27 mouse cellular contexts compared by ENCODE assay signal in the genomic region with DNA sequence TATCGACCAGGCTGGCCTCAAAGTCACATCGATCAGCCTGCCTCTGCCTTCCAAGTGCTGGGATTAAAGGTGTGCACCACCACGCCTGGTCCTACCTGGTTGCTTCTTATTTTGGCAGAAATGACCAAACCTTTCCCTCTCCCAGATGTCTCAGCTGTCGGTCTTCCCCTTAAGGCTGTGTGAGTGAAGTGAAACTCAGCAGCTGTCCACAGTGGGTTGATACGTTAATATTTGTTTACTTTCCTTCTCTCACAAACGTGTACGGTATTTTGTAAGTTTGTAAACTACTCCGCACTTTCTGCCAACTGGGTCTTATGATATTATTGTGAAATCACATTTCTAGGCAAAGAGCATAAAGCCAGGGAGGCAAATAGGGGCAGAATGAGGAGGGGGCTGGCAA. TPM values are rescaled to one million over a fixed set of nuclear protein-coding genes. Genes with fewer than 3 reads are reported as not detected.
DNase-seq lines count a peak whose midpoint lies in the region; TF ChIP-seq lines count a peak whose summit lies in the region.
"Had no signal": no experiment of that assay in that cellular context is flagged by ENCODE, and none has a peak within 500 bp of the region (broad histone marks: within the 10 kb centered on the region; RNA-seq: fewer than 3 reads in every experiment).

No protein-coding gene starts in this region.

- intact Hi-C loops in heart, postnatal 25 days (cut with DNase I): no loop called here

- 0 out of 2 replicates have a peak, but pooled peaks have one; percentile 6 for TF ChIP-seq CTCF in layer of hippocampus, adult 2 months (conservative IDR thresholded peaks at IDR 0.05)
- no peak for TF ChIP-seq CTCF in bone marrow, adult 2 months (IDR thresholded peaks at IDR 0.05; ENCODE audit: control insufficient read depth, insufficient read depth, low read length)

- H3K4me1 ChIP-seq in bone marrow, adult 2 months (ENCODE audit: control insufficient read depth, insufficient read depth, low read length): peaks cover 3% of the 10 kb centered on the region
- H3K4me1 ChIP-seq: embryonic facial prominence, embryonic 12.5 days; embryonic facial prominence, embryonic 15.5 days; hindbrain, embryonic 10.5 days; hindbrain, embryonic 13.5 days had no signal

- no peak overlapping the region for H3K27ac ChIP-seq in layer of hippocampus, adult 2 months
- H3K27ac ChIP-seq in bone marrow, adult 2 months (ENCODE audit: control insufficient read depth, insufficient read depth, low read depth, low read length, poor library complexity): peak overlapping the region; percentile 50; the same call in 1 of the 2 replicates
- H3K27ac ChIP-seq: embryonic facial prominence, embryonic 12.5 days; embryonic facial prominence, embryonic 15.5 days; gastrocnemius, adult 2 months; hindbrain, embryonic 10.5 days; hindbrain, embryonic 13.5 days had no signal

- no peaks in the 10 kb centered on the region for H3K36me3 ChIP-seq in splenic B cell, adult 2 months (ENCODE audit: control insufficient read depth, insufficient read depth, low read length, poor library complexity, severe bottlenecking)
- H3K36me3 ChIP-seq: embryonic facial prominence, embryonic 12.5 days; embryonic facial prominence, embryonic 15.5 days; hindbrain, embryonic 10.5 days; hindbrain, embryonic 13.5 days had no signal

- H3K27me3 ChIP-seq in splenic B cell, adult 2 months (ENCODE audit: control insufficient read depth, insufficient read depth, low read length, poor library complexity, severe bottlenecking): no peaks in the 10 kb centered on the region
- H3K27me3 ChIP-seq: embryonic facial prominence, embryonic 12.5 days; embryonic facial prominence, embryonic 15.5 days; hindbrain, embryonic 13.5 days had no signal

- 59% methylated on average over 8 of the region's 8 CpGs for WGBS in bone marrow, adult 2 months

- H3K4me3 ChIP-seq in layer of hippocampus, adult 2 months: no peak overlapping the region
- H3K4me3 ChIP-seq in bone marrow, adult 2 months (replicated peaks; ENCODE audit: control insufficient read depth, low read depth, low read length): no peak overlapping the region
- H3K4me3 ChIP-seq: embryonic facial prominence, embryonic 12.5 days; embryonic facial prominence, embryonic 15.5 days; gastrocnemius, adult 2 months; hindbrain, embryonic 10.5 days; hindbrain, embryonic 13.5 days had no signal

- no peak for DNase-seq in layer of hippocampus, adult 2 months (ENCODE audit: low spot score in 2 of 2)
- no peak for DNase-seq in layer of hippocampus, postnatal 25 days (ENCODE audit: extremely low spot score in 1 of 2, low spot score in 1 of 2)
- DNase-seq in A20 (ENCODE audit: low read depth, low spot score): peak; percentile 66
- DNase-seq in splenic B cell, adult 2 months (ENCODE audit: low read depth, low spot score): peak; percentile 33
- no peak for DNase-seq in heart, postnatal 25 days (ENCODE audit: low spot score)
- no peak for DNase-seq in thymus, postnatal 25 days
- DNase-seq: adrenal gland, adult 8-10 months; adrenal gland, postnatal 25 days; B cell, adult 2 months; cerebellum, adult 11 months; cerebellum, adult 2 months; cerebellum, adult 9-11 months; cerebellum, postnatal 25 days; forebrain, postnatal 0 days; gastrocnemius, adult 2 months; gastrocnemius, postnatal 25 days; heart, postnatal 36 days had no signal

- no peak for TF ChIP-seq POLR2A in bone marrow, adult 2 months (IDR thresholded peaks at IDR 0.05; ENCODE audit: borderline replicate concordance, control insufficient read depth, low read depth, low read length)

RNA-seq across cellular contexts. Expression of a gene that starts 3.1 kb away (rescaled TPM):
- total RNA-seq in layer of hippocampus, adult 2 months (2021): not detected
- not detected for total RNA-seq in layer of hippocampus, postnatal 25 days (2021)
- polyA plus RNA-seq in bone marrow, adult 2 months (2011; ENCODE audit: insufficient read depth, insufficient read length, low replicate concordance, missing spikeins): 32.3 and 39.5 TPM in 2 replicates
- 10 to 100 TPM in 1 of 2 experiments, 1 to 10 TPM in 1; 3.0 to 11.3 TPM for total RNA-seq in heart, postnatal 25 days (2021)
- total RNA-seq: common myeloid progenitor, adult 5-6 weeks; MEL had no signal
- polyA plus RNA-seq: embryonic facial prominence, embryonic 12.5 days; forebrain, embryonic 11.5 days; forebrain, embryonic 14.5 days; forebrain, postnatal 0 days; hindbrain, embryonic 10.5 days; hindbrain, embryonic 13.5 days; hindbrain, embryonic 16.5 days had no signal

RNA-seq across cellular contexts. Expression of a gene that starts 21.9 kb away (rescaled TPM):
- 1 to 10 TPM; 4.8 to 5.3 TPM for total RNA-seq in layer of hippocampus, adult 2 months (2021)
- total RNA-seq in layer of hippocampus, postnatal 25 days (2021): 1 to 10 TPM; 4.8 TPM
- polyA plus RNA-seq in bone marrow, adult 2 months (2011; ENCODE audit: insufficient read depth, insufficient read length, low replicate concordance, missing spikeins): 35.1 and 55.1 TPM in 2 replicates
- total RNA-seq in heart, postnatal 25 days (2021): 1 to 10 TPM; 6.6 to 6.8 TPM

RNA-seq across cellular contexts. Expression of a gene that starts 42.2 kb away (rescaled TPM):
- total RNA-seq in layer of hippocampus, adult 2 months (2021): 100 to 1,000 TPM; 923 to 956 TPM
- total RNA-seq in layer of hippocampus, postnatal 25 days (2021): 100 to 1,000 TPM; 898 to 914 TPM
- polyA plus RNA-seq in bone marrow, adult 2 months (2011; ENCODE audit: insufficient read depth, insufficient read length, low replicate concordance, missing spikeins): 103 and 232 TPM in 2 replicates
- 100 to 1,000 TPM; 300 to 346 TPM for total RNA-seq in heart, postnatal 25 days (2021)

Comparison
In these comparisons a context has a peak if more than half of its experiments do, and no peak if none do; other contexts are left out.
1. DNase-seq: peak in A20 (single experiment) and splenic B cell, adult 2 months (single experiment); none in layer of hippocampus, adult 2 months (0 of 2), layer of hippocampus, postnatal 25 days (0 of 2), heart, postnatal 25 days (single experiment) and thymus, postnatal 25 days (single experiment).